Mouse (Mus musculus) neural tube, embryonic 15.5 days (tissue): Measurements from ENCODE around the gene Ppp1cc. TPM values are rescaled to one million over a fixed set of nuclear protein-coding genes. Genes with fewer than 3 reads are reported as not detected.
"Not testable (repeated sequence)": the region's sequence is repeated elsewhere in the genome, so short reads cannot be mapped to it uniquely, and the experiment has no call there.

Source experiments
- ATAC-seq: fragments of 200-750 bp; cut with Nextera tagmentation; 2 replicates; pipeline ENCODE4 v1.8.0; 2017; ENCODE audit warnings: mild to moderate bottlenecking, moderate TSS enrichment, moderate library complexity; ENCODE audit not compliant: low FRiP score
- H3K27ac ChIP-seq: fragments of 300-500 bp; sonication (generic); replicated peaks from 2 replicates; pipeline ENCODE4 v1.5.1; 2015; ENCODE audit warnings: mild to moderate bottlenecking, inconsistent platforms
- H3K27me3 ChIP-seq: fragments of 300-500 bp; sonication (generic); replicated peaks from 2 replicates; pipeline ENCODE4 v1.6.1; 2015; ENCODE audit warnings: inconsistent platforms
- H3K36me3 ChIP-seq: fragments of 300-500 bp; sonication (generic); 2 replicates; pipeline ENCODE4 v1.6.1; 2015; ENCODE audit warnings: inconsistent platforms
- H3K4me1 ChIP-seq: fragments of 300-500 bp; sonication (generic); 2 replicates; pipeline ENCODE4 v1.6.1; 2015; ENCODE audit warnings: inconsistent platforms
- H3K4me2 ChIP-seq: fragments of 300-500 bp; sonication (generic); 2 replicates; pipeline ENCODE4 v1.6.1; 2015; ENCODE audit warnings: inconsistent platforms, mild to moderate bottlenecking, moderate library complexity
- H3K4me3 ChIP-seq: fragments of 300-500 bp; sonication (generic); replicated peaks from 2 replicates; pipeline ENCODE4 v1.5.1; 2015; ENCODE audit warnings: mild to moderate bottlenecking, inconsistent platforms
- H3K9ac ChIP-seq: fragments of 300-500 bp; sonication (generic); replicated peaks from 2 replicates; pipeline ENCODE4 v1.6.1; 2015; ENCODE audit warnings: mild to moderate bottlenecking, inconsistent platforms
- H3K9me3 ChIP-seq: fragments of 300-500 bp; sonication (generic); replicated peaks from 2 replicates; pipeline ENCODE4 v1.6.1; 2016; ENCODE audit warnings: inconsistent platforms
- WGBS: fragments of 180-500 bp; shearing (Covaris S2); methylation state at CpG from one replicate; pipeline ENCODE4 v1.1.7; 2015; ENCODE audit warnings: mixed read lengths; 5-methylcytosine and 5-hydroxymethylcytosine counted together
- polyA plus RNA-seq: library from polyadenylated mRNA; unstranded; fragments of >200 nt; fragmentation: Nextera tagmentation; extraction: Ambion mirVana; gene quantifications from 2 replicates; pipeline ENCODE4 v1.2.1, GENCODE M21; 2015

Ppp1cc gene
- polyA plus RNA-seq, 1 experiment from 2014 or later, result 184 TPM

DNA sequence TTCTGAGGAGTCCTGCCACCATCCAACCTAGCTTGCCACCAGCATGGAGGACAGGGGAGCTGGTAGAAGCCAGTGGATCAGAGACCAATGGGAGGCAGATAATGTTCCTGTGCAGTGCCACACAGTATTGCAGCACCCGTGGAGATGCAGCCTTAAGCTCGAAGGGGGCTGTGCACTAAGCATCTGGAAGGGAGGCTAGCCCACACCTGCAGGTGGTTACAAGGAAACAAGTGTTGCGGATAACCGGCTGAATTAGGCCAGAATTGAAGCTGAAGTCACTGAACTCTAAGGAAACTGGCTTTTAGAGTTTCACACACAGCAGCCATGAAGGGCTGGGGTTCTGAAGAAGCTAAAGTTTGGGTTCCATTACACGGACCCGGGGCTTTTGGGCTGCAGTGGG lies 50.8 kb downstream of the Ppp1cc start:
- ATAC-seq, result no peak
- Histone ChIP-seq H3K4me3 (no peak overlapping the region), H3K9ac (no peak overlapping the region), H3K27me3 (no peaks in the 10 kb centered on the region), H3K9me3 (no peaks in the 10 kb centered on the region), H3K36me3 (no peaks in the 10 kb centered on the region), H3K4me1 (peaks cover 10% of the 10 kb centered on the region; the same call in 1 of the 2 replicates), H3K27ac (no peak overlapping the region), H3K4me2 (no peak overlapping the region)
- 51% methylated on average over 6 of the region's 6 CpGs for WGBS

DNA sequence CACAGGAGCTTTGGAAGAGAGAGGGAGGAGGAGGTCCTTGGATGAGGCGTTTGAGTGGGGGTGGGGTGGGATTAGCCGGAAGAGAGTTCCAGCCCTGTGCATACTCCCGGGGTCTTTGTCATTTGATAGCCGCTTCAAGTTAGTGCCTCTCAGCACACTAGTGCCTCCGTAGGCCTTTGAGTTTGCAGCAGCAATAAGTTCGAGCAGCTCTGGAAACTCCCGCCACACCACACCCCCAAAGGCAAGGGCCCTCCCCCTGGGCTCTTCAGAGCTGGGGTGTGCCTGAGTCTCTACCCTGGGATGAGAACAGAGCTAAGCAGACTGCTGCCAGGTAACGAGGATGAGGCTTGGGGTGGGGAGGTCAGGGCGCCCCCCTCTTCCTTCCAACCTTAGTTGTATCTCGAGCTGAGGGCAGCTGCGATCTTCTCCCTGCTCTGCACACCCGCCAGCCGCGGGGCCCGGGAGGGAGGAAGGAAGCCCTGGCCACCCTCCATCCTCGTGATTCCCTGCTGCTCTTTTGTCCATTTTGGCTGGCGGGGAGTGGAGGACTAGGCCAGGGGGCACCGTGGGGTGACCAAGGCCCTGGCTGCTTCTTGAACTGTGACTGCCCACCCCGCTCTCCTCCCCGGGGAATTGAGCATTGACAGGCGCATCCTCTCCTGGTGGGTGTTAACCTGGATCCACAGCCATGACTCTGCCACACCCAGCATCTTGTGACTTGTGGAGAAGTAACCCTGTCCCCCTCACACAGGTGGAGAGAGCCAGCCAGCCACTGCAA lies 51.7 kb downstream of the Ppp1cc start:
- H3K9ac ChIP-seq, result no peak overlapping the region
- peaks cover 10% of the 10 kb centered on the region; the same call in 1 of the 2 replicates for H3K4me1 ChIP-seq
- no peaks in the 10 kb centered on the region for H3K9me3 ChIP-seq
- WGBS, result 5% methylated on average over 19 of the region's 21 CpGs
- H3K4me3 ChIP-seq, result peak overlapping the region; percentile 21
- H3K27me3 ChIP-seq, result no peaks in the 10 kb centered on the region
- no peak overlapping the region for H3K27ac ChIP-seq
- ATAC-seq, result no peak
- no peaks in the 10 kb centered on the region for H3K36me3 ChIP-seq
- H3K4me2 ChIP-seq, result peak overlapping the region; percentile 48

DNA sequence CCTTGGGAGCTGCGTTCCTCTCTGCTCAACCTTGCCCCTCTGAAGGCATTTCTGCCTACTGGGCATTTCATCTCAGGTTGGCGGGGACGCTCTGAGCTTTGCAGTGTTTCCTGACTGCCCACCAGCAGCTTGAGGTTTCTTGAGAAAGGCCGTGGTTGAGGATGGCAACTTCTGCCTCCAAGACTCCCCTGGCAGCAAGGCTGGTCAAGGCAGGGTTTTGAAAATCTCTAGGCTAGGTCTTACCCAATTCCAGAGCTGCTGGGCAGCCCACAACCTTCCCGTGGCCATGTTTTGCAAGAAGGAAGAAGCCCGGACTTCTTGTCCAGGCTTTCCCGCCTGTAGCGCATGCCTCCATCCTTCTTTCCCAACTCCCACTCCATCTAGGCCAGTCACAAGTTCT lies 52.8 kb downstream of the Ppp1cc start:
- Histone ChIP-seq H3K27ac (no peak overlapping the region), H3K36me3 (no peaks in the 10 kb centered on the region), H3K9ac (no peak overlapping the region), H3K4me2 (no peak overlapping the region), H3K27me3 (no peaks in the 10 kb centered on the region), H3K4me1 (peaks cover 10% of the 10 kb centered on the region; the same call in 1 of the 2 replicates), H3K9me3 (no peaks in the 10 kb centered on the region), H3K4me3 (no peak overlapping the region)
- no peak for ATAC-seq
- WGBS, result 93% methylated on average over 8 of the region's 8 CpGs

DNA sequence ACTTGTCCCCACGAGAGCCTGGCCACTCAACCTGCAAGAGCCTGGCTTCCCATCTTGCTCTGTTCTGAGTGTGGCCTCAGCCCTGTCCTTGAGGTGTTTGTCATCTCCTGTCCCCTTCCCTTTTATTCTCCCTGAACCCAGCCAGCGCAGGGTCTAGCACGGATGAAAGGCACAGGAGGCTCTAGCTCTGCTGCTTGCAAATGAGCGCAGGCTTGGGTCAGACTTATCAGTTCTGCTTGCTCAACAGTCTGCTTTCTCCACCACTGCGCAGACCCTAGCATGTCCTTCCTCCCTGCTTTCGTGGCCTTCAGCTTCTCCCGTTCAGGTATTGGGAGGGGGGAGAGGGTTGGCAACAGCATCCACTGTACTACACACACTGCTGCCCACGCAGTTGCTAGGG lies 54.0 kb downstream of the Ppp1cc start:
- H3K27me3 ChIP-seq, result no peaks in the 10 kb centered on the region
- 80% methylated on average over 8 of the region's 8 CpGs for WGBS
- peaks cover 10% of the 10 kb centered on the region; the same call in 1 of the 2 replicates for H3K4me1 ChIP-seq
- H3K36me3 ChIP-seq, result no peaks in the 10 kb centered on the region
- H3K9me3 ChIP-seq, result no peaks in the 10 kb centered on the region
- no peak overlapping the region for H3K4me2 ChIP-seq
- no peak overlapping the region for H3K27ac ChIP-seq
- H3K4me3 ChIP-seq, result no peak overlapping the region
- no peak overlapping the region for H3K9ac ChIP-seq
- no peak for ATAC-seq

DNA sequence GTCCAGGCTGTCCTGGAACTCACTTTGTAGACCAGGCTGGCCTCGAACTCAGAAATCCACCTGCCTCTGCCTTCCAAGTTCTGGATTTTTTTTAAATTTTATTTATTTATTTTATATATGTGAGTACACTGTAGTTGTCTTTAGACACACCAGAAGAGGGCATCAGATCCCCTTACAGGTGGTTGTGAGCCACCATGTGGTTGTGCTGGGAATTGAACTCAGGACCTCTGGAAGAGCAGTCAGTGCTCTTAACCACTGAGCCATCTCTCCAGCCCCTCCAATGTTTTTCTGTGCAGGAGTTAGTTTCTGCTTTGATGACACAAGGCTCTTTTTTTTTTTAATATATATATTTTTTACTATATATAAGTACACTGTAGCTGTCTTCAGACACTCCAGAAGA lies 54.7 kb downstream of the Ppp1cc start:
- H3K4me2 ChIP-seq, H3K9me3 ChIP-seq, H3K36me3 ChIP-seq, H3K9ac ChIP-seq, H3K4me3 ChIP-seq, H3K27me3 ChIP-seq, H3K27ac ChIP-seq, ATAC-seq, H3K4me1 ChIP-seq: not testable (repeated sequence)
- 97% methylated on average over 1 of the region's 1 CpGs for WGBS

DNA sequence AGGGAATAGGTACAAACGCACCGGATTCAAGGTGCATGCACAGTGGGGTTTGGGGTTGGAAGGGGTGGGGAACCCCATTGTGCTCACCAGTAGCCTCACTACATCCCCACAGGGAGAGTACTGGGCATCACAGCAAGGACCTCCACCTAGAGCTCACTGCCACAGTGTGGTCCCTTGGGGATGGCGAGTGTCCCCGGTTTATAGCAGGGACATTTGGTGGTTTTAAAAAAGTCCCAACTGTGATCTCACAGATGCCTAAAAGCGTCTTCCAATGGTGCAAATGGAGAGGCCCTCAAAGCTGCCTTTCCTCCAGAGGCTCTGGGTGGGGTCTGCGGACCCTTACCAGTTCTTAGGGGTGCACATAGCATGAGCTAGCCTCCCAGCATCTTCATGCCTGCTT lies 55.8 kb downstream of the Ppp1cc start:
- Histone ChIP-seq H3K9me3 (no peaks in the 10 kb centered on the region), H3K4me3 (no peak overlapping the region), H3K27ac (no peak overlapping the region), H3K36me3 (no peaks in the 10 kb centered on the region), H3K9ac (no peak overlapping the region), H3K4me1 (peaks cover 10% of the 10 kb centered on the region; the same call in 1 of the 2 replicates), H3K4me2 (no peak overlapping the region), H3K27me3 (no peaks in the 10 kb centered on the region)
- no peak for ATAC-seq
- WGBS, result 84% methylated on average over 6 of the region's 6 CpGs

GRCm38 (mm10) chr5:122217636-122218035 lies 59.6 kb downstream of the Ppp1cc start:
- ATAC-seq, result no peak
- Histone ChIP-seq H3K9ac (no peak overlapping the region), H3K4me3 (no peak overlapping the region), H3K4me1 (0 out of 2 replicates have a peak, but pooled peaks cover 3% of the 10 kb centered on the region), H3K27me3 (no peaks in the 10 kb centered on the region), H3K27ac (no peak overlapping the region), H3K9me3 (no peaks in the 10 kb centered on the region), H3K4me2 (no peak overlapping the region), H3K36me3 (no peaks in the 10 kb centered on the region)
- WGBS, result 91% methylated on average over 6 of the region's 6 CpGs

GRCm38 (mm10) chr5:122218109-122218905 lies 60.2 kb downstream of the Ppp1cc start:
- H3K4me2 ChIP-seq, result no peak overlapping the region
- H3K36me3 ChIP-seq, result no peaks in the 10 kb centered on the region
- no peak overlapping the region for H3K4me3 ChIP-seq
- no peak for ATAC-seq
- 86% methylated on average over 12 of the region's 12 CpGs for WGBS
- H3K4me1 ChIP-seq, result 0 out of 2 replicates have a peak, but pooled peaks cover 3% of the 10 kb centered on the region
- H3K9me3 ChIP-seq, result no peaks in the 10 kb centered on the region
- H3K9ac ChIP-seq, result no peak overlapping the region
- H3K27ac ChIP-seq, result no peak overlapping the region
- no peaks in the 10 kb centered on the region for H3K27me3 ChIP-seq

- ATAC-seq, result no peak
- H3K4me2 ChIP-seq, result no peak overlapping the region
- no peaks in the 10 kb centered on the region for H3K36me3 ChIP-seq
- no peak overlapping the region for H3K4me3 ChIP-seq
- WGBS, result 82% methylated on average over 7 of the region's 7 CpGs
- H3K27me3 ChIP-seq, result no peaks in the 10 kb centered on the region
- no peaks in the 10 kb centered on the region for H3K9me3 ChIP-seq
- H3K9ac ChIP-seq, result no peak overlapping the region
- 0 out of 2 replicates have a peak, but pooled peaks cover 3% of the 10 kb centered on the region for H3K4me1 ChIP-seq
- H3K27ac ChIP-seq, result no peak overlapping the region
These were observed 60.9 kb downstream of the Ppp1cc start for GRCm38 (mm10) chr5:122218928-122219327.

GRCm38 (mm10) chr5:122219655-122220629 lies 61.9 kb downstream of the Ppp1cc start:
- no peak overlapping the region for H3K9ac ChIP-seq
- H3K27ac ChIP-seq, result no peak overlapping the region
- H3K36me3 ChIP-seq, result no peaks in the 10 kb centered on the region
- ATAC-seq, result no peak
- H3K4me3 ChIP-seq, result no peak overlapping the region
- no peaks in the 10 kb centered on the region for H3K27me3 ChIP-seq
- no peaks in the 10 kb centered on the region for H3K9me3 ChIP-seq
- WGBS, result 77% methylated on average over 18 of the region's 18 CpGs
- H3K4me2 ChIP-seq, result no peak overlapping the region
- 0 out of 2 replicates have a peak, but pooled peaks cover 3% of the 10 kb centered on the region for H3K4me1 ChIP-seq

DNA sequence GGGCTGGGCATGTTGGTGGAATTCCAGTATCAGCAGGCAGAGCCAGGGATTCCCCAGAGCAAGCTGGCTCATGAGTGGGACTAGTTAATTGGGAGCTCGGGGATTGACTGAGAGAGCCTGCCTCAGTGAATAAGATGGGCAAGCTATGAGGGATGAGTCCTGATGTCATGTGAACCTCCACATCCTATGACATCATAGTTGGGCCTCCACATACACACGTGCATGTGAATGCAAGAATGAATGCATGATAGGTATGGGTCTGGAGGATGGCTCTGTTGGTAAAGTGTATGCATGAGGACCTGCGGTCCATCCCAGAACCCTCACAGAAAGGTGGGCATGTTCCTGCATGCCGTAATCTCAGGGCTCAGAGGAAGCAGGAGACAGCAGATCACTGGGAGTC lies 63.0 kb downstream of the Ppp1cc start:
- Histone ChIP-seq H3K27ac (no peak overlapping the region), H3K4me2 (no peak overlapping the region), H3K36me3 (no peaks in the 10 kb centered on the region), H3K4me1 (0 out of 2 replicates have a peak, but pooled peaks cover 3% of the 10 kb centered on the region), H3K4me3 (no peak overlapping the region), H3K27me3 (no peaks in the 10 kb centered on the region), H3K9ac (no peak overlapping the region), H3K9me3 (no peaks in the 10 kb centered on the region)
- ATAC-seq, result no peak
- WGBS, result 94% methylated on average over 4 of the region's 4 CpGs
